Mouse (Mus musculus): Measurements from ENCODE around the gene Fam198a.

The Fam198a gene

DNA sequence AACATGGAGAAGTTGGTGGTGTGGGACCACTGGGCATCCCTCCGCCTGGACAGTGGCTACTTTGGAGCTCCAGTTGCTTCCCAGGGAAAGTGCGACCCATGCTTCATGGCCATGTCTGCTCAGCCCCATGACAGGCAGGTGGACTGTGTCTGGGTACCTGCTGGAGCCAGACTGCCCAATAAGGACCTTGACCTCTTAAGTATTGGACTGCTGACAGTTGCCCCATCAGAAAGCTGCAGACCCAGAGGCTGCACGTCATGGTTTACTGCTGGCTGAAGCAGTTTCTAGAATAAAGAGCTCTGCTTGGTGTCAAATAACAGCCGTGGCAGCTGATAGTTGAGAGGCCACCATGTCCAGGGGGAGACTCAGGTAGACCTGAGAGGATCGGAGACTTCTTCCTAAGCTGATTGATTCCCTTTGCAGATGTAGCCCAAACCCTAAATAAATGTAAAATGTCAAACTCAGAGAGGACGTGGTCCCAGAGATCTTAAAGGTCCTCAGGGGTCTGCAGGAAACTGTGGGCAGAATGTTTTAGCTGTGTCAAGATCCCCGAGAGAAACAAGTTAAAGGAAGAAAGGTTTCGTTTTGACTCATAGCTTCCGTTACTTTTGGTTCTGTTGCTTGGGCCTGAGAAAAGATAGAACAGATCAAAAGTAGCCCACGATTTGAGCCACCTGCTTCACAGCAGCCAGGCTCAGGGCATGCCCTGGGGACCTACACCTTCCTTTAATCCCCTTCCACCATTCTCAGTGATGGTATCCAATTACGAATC is 24.0 kb upstream of the Fam198a start:
- DNase-seq = no peak

DNA sequence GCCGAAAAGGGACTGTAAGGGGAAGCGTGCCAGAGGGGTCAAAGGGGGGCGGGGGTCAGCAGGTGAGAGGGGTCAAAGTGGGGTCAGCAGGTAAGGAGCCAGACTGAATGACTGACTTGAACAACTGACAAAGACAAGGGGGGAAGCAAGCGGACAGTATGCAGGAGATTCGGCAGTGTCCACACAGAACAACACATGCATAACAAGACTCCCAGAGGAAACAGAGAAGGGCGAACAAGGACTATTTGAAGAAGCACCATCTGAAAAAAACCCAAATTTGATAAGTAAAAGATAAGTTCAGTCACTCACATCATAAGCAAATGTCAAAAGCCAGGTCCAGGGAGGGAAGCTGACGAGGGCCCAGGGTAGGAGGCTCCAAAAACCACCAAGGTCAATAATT is 23.1 kb upstream of the Fam198a start:
- no peak for DNase-seq

GRCm38 (mm10) chr9:121928498-121928897 is 22.3 kb upstream of the Fam198a start:
- DNase-seq = peak; percentile 23 to 75

DNA sequence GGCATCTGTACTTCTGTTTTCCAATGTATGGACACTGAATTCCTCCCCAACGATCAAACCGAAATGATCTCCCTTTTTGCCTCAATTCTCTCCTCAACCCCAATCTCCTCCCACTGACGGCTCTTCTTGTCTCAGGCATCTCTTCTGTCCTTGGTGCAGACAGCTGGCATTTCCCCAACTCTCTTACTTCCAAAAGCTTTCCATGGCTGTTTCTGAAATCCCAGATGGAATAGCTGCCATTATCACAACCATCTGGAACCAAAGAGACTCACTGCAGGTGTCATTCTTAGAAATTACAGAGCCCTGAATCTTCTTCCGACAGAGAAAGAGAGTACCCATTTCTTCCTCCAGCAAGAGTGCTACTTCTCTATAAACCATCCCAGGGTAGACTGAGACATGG is 15.9 kb upstream of the Fam198a start:
- DNase-seq = no peak

DNA sequence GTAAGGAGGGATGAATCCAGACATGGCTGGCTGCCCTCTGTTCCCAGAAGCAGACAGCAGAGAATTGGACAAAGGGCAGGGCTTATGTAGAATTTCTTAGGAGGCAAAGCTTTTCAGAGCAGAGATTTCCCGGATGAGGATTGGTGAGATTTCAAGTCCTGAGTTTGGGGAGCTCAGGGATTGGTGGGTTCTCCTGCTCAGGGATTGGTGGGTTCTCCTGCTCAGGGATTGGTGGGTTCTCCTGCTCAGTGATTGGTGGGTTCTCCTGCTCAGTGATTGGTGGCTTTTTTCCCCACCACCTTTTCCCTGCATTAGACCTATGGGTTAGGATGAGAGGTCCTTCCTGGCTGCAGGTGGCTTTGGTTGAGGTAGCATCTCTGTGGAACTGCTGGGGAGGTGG is 13.8 kb upstream of the Fam198a start:
- DNase-seq = no peak

- DNase-seq = no peak
Observed at GRCm38 (mm10) chr9:121937451-121937864, 13.3 kb upstream of the Fam198a start.

DNA sequence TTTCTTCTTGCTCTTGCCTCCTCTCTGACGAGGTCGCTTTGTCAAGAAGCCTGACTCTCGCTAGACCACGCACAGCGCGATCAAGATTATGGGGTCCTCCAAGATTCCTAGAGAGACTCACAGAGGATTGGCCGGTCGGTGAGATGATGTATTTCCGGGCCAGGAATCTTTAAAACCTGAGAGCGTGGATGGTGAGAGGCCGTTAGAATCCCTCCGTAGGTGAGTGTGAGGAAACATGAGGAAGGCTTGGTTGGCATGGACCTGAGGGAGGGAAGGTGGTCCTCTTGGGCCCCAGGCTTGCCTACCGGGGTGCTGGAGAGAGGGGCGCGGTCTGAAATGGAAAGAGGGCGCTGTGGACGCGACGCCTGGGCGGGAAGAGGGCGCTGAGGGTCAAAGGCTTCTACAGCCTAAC is 12.8 kb upstream of the Fam198a start:
- DNase-seq = no peak

DNA sequence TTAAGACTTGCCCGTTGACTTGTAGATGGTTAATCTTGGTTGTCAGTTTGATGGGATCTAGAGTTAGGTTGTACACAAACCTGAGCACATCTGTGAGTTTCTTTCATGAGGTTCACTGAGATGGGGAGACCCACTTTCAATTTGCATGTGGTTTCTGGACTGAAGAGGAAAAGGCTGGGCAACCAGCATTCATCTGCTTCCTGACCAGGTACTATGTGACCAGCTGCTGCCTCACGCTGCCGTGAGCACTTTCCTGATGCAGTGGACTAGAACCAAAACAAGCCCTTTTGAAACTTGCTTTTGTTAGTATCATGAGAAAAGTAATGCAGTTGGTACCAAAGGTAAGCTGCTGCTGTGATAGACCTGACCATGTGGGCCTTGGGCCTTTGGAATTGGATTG is 7.8 kb upstream of the Fam198a start:
- no peak for DNase-seq

- no peak for DNase-seq
Observed at GRCm38 (mm10) chr9:121943628-121944027, 7.2 kb upstream of the Fam198a start.

DNA sequence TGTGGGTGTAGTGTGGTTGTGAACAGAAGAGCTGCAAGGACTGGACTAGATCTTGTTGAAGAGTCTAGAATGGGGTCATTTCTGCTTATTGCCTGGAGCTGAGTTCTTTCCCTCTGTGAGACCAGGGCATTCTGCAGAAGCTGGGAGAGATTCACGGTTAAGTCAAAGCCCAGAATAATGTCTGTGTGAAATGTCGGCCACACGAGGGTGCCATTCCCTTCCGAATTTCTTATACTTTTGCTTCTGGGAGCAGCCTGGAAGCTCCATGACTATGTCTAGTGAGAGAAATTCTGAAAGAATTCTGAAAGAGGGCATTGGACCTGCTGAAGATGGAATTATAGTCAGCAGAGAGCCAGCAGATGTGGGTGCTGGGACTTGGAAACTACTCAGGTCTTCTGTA is 3.0 kb upstream of the Fam198a start:
- peak; percentile 49 to 85 for DNase-seq

GRCm38 (mm10) chr9:121948431-121948830 is 2.4 kb upstream of the Fam198a start:
- no peak for DNase-seq

GRCm38 (mm10) chr9:121951114-121951423 is 281 bp downstream of the Fam198a start:
- DNase-seq = no peak

GRCm38 (mm10) chr9:121952596-121952995 is 1.8 kb downstream of the Fam198a start:
- no peak for DNase-seq

GRCm38 (mm10) chr9:121959966-121960635 is 9.3 kb downstream of the Fam198a start:
- DNase-seq = no peak

GRCm38 (mm10) chr9:121964941-121965340 is 14.2 kb downstream of the Fam198a start:
- DNase-seq = no peak

GRCm38 (mm10) chr9:121968258-121968657 is 17.5 kb downstream of the Fam198a start:
- DNase-seq = peak in 1 of 2 experiments; percentile 24

DNA sequence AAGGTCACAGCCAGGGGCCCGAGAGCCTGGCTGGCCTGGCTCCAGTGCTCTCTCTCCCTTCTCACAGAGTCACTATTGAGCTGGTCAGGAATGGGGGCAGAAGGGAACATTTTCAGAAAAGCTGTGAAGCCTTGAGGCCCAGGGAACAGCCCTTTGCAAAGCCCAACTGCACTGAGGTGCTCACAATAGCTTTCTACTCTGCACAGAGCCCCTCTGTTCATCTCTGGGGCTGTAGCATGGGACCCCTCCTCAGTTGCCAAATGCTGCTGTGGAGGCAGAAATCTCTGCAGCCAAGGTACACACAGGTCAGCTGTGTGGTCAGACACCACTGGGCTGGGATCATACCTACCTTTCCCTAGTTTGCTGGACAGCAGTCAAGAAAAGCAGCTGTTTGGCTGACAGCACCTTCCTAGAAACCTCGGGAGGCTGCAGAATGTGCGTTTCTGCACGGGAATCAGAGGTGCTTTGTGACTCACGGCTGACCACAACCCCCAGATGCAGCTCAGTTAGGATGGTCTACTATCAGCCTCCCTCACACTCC is 19.1 kb downstream of the Fam198a start:
- no peak for DNase-seq

DNA sequence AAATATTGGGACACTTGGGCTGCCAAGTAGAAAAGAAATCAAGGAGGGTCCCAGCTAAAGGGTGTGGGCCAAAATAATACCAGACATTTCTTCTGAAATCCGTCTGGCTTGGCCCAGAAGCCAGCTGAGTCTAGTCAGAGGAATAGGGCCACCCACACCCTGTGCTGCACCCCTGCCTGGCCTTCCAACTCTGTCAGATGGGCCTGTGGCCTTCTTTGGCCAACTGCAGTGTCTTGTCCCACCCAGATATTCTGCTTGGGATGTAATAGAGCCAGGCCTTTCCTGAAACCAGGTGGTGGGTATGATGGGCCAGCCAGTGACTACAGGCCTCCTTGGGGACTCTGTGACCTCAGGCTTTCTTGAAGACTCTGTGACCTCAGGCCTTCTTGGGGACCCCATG is 22.4 kb downstream of the Fam198a start:
- DNase-seq = no peak

GRCm38 (mm10) chr9:121974141-121974986 is 23.6 kb downstream of the Fam198a start:
- no peak for DNase-seq

- DNase-seq = no peak
Observed at GRCm38 (mm10) chr9:121975321-121975720, 24.5 kb downstream of the Fam198a start.

GRCm38 (mm10) chr9:121981046-121981445 is 30.3 kb downstream of the Fam198a start:
- DNase-seq = no peak

DNA sequence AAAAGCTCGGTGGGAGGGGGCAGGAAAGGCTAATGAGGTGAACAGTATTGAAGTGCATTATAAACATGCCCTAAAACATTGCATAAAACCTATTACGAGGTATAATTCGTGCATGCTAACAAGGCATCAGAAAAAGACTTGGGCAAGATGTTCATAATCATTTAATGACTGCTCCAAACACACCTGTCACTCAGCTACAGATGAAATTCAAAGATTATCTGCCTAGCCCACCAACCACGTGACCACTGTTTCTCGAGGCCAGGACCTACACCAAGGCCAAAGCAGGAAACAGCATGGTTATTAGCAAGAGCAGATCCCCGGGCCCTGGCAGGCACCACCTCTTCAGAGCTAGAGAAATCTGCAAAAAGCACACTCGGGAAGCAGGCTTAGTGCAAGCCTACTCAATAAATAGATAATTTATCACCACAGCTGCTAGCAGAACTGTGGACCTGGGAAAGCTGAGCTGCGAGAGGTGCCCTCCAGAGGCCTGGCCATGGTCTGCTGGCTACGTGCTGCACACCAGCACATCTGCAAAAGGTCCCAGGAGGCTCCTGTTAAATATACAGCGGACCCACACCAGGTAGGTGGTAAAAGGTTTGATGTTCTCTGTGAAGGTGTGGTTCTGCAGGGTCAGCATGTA is 30.8 kb downstream of the Fam198a start:
- no peak for DNase-seq

DNA sequence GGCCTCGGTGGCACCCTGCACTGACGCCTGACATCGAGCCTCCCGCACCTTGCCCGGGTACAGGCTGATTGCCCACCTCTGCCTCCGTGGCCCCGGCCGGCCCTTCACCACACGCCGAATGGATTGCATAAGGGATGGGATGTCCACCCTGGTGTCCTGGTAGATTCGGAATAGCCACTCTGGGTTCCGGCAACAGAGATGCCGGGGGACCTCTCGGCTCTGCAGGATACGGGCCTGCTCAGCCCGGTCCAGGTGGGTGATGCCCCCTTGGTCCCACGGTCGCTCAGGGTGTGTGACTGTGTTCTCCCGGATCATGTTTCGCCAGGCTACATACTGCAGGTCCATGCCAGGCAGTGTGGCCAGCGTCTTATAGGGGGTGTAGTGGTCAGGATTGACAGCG is 31.4 kb downstream of the Fam198a start:
- DNase-seq = no peak
